Mouse (Mus musculus) ZHBTc4 (cell line): ENCODE results near the gene Mpc1.
"Not testable (repeated sequence)": the region's sequence is repeated elsewhere in the genome, so short reads cannot be mapped to it uniquely, and the experiment has no call there.

Experiments used
- DNase-seq: peaks from one replicate; pipeline ENCODE4 v3.0.0-alpha.2; 2011; ENCODE audit warnings: low read depth, low spot score

Gene Mpc1

DNA sequence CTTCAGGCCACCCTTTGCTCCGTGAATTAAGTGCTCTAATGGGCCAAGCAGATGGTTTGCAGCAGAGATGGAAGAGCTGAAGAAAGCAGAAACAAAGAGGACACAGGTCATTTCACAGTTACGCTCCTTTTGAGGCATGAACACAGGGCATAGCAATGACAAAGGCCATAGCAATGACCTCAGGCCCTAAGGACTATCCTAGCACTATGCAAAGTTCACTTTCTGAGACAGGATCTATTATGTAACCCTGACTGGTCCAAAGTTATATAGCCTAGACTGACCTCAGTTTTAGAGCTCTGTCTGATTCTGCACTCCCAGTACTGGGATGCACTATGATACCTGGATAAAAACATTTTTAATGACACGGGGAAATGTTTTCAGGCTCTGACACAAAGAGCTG lies 4.3 kb upstream of the Mpc1 start:
- no peak for DNase-seq

DNA sequence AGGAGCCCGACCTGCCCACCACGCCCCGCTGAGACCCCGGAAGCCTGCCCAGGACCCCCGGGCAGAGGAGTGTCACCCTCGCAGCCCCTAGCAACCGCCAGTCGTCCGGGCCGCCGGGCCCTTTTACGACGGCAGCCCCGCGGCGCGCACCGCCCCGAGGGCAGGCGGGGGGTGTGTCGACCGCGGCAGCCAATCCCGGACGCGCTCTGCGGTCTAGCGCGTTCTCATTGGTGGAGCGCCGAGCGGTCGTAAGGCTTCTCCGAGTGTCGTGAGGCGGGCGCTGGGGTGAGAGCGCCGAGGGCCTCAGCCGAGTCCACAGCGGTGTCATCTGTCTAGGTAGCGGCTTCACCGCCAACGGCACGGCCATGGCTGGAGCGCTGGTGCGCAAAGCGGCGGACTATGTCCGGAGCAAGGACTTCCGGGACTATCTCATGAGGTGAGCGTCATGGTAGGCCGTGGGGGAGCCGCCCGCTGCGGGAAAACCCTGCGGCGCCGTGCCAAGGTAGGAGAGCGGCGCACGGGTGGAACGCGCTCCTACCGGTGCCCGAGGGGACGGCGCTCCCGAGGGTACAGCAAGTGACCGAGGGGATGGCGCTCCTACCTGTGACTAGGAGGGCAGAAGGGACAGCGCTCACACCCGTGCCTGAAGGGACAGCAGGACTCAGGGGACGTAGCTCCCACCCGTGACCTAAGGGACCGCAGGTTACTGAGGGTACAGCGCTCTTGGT lies 986 bp downstream of the Mpc1 start:
- peak; percentile 99 for DNase-seq

DNA sequence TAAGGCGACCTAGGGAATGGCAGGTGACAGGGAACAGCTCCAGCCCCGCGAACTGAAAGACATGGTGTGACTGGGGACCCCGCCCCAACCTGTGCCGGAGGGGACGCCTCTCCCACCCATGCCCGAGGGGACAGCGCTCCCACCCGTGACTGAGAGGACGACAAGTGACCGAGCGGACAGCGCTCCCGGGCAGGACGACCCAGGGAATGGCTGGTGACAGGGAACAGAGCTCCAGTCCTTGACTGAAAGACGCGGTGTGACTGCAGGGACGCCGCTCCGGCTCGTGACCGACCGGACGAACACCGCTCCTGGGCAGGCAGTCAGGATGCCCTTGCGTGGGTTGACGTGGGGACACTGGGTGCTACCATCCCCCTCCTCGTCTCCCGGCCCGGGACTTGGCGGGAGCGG lies 1.6 kb downstream of the Mpc1 start:
- no peak for DNase-seq

DNA sequence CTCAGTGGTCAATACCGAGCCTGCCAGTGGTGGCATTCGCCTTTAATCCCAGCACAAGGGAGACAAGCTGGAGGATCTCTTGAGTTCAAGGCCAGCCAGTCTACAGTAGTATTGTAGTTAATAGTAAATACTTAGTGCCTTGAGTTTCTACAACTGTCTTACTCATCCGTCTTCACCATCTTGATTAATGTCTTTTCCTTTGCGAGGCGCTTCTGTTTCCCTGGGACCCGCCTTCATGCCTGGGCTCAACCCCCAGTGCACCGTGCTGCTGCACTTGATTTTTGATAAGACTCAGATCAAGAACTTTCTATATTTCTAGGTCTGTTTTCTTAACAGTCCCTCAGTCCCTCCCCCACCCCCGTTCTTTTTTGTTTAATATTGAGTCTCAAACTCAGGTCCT lies 2.4 kb downstream of the Mpc1 start:
- no peak for DNase-seq

DNA sequence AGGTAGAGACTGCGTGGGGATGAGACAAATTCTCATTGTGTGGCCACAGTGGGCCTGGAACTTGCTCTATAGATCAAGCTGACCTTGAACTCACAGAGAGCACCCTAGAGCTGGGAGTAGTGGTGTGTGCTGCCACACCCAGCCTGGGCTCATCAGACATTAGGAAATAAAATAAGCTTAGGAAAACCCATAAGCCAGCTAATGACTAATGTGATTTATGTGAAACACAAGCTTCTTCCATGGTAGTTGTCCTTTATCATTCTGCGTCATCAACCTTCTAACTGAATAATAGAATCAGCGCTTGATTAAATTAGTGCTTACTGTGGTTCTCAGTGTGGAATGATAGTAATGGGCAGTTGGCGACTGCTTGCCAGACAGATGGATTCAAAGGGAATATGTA lies 4.3 kb downstream of the Mpc1 start:
- DNase-seq: no peak

DNA sequence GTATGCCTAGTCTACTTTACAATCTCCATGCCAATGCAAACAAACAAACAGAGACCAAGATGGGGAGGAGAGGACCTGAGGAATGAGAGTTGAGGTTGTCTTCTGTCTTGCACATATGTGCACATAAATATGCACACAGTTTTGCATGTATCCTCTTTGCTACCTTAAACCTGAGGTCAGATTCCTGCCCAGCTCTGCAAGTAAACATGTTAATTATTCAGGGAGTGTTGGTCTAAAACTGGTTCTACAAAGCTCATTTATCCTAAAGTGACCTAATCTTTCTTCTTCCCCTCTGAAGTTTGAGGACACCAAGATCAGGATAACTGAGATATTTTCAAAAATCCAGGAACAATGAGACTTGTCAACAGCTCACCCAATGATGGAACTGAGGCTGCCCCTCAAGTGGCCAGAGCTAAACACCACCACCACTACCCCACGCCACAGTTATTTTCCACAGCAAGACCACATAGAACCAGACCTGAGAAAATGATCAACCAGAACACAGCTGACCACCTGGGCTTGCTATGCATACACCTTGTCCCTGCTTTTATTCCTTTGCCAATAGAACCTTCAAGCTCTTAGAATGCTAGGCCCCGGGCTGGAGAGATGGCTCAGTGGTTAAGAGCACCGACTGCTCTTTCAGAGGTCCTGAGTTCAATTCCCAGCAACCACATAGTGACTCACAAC lies 7.4 kb downstream of the Mpc1 start:
- no peak for DNase-seq

DNA sequence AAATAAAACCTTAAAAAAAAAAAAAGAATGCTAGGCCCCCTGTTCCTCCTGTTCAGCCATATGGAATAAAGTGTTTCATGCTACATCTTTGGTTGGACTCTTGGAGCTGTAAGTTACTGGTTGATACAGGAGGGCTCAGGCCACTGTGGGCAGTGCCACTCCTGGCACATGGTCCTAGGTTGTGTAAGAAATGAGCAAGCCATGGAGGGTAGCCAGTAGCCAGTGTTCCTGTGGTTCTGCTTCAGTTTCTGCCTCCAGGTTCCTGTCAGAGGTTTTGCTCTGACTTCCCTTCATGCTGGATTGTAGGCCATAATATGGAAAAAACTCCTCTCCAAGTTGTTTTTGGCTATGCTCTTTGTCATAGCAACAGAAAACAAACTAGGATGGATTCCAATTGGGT lies 8.0 kb downstream of the Mpc1 start:
- no peak for DNase-seq

DNA sequence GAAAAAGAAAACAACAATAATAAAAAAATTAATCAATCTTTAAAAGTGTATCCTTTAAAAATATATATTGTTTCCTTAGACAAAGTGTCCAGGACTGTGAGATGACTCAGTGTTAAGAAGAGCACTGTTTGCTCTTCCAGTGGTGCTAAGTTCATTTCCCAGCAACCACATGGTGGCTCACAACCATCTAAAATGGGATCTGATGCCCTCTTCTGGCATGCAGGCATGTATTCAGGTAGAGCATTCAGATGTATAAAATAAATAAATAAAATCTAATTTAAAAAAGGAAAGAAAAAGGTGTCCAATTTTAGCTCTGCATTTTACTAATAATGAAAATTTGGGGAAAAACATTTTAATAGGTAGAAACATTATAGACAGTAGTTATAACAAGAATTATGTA lies 13.1 kb downstream of the Mpc1 start:
- no peak for DNase-seq

DNA sequence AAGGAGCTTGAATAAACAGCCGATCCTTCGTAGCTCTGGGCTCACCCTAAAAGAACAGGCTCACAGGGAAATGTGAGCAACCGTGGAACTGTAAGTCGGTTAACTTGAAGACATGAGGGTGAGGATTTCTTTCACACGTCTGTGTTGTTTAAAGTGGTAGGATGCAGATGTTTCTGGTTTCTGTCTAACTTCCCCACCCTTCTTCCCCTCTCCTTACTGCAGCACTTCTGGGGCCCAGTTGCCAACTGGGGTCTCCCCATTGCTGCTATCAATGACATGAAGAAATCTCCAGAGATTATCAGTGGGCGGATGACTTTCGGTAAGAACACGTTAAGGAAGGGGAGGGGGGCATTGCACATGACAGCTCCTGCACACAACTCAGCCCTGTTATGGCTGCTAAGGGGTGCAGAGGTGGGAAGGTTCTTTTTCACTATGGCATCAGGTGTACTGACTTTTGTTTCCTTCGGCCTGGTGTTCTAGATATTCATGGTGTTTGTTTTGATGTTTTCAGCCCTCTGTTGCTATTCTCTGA lies 13.7 kb downstream of the Mpc1 start:
- no peak for DNase-seq

DNA sequence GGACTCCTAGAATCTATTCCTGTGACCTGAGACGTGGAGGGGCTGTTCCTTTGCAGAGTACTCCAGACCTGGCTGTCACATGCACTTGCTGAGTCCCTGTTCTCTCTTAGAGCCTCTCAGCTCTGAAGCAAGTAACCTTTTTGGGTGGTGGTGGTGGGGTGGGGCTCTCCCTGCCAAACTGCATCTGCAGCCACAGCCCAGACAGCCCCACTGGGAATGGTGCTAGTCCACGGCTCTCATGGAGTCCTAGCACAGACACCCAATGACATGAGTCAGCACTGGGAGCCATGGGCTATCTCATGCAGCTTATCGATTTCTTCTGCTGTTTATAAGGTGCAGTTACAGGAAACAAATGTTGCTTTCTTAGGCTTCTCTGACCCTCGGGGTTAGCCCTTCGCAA lies 15.0 kb downstream of the Mpc1 start:
- no peak for DNase-seq

DNA sequence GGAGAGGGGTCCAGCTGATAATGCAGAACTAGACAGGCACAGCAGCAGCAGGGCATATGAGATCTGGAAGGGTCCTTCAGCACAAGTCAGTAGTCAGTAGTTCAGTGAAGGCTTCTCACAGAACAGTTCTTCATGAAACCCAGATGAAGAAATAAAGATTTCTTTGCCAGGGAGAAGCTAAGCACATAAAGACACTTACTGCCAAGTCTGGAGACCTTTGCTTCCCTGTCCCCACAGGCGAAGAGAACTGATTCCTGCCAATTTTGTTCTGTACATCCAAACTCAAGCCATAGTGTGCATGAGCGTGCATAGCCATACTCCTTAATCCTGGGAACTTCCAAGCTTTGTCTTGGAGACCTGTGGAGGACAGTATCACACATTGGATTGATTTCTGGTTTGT lies 15.6 kb downstream of the Mpc1 start:
- no peak for DNase-seq

DNA sequence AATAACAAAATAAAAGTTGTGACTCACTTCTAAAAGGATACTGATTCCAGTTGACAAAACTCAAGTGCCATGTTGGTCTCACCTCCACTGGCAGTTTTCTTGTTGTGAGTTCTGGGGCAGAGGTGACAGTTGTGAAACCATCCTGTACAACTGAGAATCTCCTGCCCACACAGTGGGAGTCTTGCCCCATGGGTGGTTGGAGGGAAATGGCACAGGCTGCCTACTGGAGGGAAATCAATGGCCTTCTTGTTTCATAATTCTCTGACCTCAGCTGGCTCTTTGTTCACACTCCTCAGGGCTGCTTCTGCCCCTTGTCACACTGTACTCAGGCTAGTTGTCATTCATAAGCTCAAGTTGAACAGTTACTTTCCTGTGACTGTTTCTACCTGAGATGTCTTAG lies 16.8 kb downstream of the Mpc1 start:
- DNase-seq: no peak

DNA sequence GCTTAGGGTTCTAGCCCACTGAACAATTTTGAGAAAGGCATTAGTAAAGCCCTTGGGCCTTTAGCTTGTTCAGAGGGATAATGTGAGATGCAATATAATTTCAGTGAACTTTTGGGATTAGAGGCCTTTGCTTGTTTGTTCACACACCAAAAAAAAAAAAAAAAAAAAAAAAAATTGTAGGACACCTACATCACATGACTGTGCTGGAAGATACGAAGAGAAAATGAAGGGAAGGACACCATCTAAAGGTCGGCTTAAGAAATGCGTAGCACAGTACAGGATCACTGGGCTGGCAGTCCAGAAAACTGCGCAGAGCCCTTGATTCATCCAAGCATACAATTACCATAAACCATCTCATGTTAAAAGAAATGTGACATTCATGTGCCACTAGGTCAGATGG lies 18.8 kb downstream of the Mpc1 start:
- peak; percentile 16 for DNase-seq

DNA sequence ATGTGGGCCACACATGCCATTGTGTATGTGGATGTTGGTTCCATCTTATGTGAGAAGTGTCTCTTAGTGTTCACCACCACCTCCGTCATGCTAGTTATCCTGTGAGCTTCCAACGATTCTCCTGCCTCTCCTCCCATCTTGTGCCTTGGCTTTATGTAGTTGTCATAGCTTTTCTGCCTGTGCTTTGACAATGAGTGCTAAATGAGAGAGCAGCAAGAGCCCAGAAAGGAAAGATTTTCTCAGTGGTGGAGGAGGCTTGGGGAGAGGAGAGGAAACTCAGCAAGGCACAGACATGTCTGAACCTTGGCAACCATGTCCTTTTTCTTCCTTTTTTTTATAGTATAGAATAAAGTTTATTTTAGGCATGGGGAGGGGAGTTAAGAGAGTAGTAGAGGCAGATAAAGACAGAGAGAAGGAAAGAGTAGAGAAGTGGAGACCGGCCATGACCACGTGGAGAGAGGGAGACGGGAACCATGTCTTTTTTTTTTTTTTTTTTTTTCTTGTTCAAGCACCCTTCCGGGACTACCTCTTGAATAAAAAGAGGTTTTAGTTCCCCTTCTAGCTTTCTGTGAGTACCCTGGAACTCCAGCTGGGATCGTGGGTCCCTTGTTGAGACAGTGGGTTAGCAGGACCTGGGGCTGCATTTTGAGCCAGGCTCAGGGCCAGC lies 20.2 kb downstream of the Mpc1 start:
- no peak for DNase-seq

DNA sequence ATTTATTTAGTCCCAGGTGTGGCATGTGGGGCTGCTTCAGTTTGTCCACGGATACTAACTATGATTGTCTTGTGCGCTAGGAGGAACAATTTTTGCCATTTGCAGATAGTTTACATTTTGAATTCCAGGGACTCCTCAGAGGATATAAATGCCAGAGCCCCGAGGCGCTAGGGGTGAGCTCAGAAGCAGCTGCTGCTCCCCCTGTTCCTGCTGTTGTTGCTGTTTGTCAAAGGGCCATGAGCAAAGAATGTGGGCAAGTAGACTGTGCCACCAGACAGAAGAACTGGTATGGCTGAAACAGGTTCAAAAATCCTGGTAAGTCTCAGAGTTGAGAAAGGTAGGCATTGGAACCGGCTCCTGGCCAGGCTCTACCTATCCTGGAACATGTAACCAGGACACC lies 21.0 kb downstream of the Mpc1 start:
- no peak for DNase-seq

DNA sequence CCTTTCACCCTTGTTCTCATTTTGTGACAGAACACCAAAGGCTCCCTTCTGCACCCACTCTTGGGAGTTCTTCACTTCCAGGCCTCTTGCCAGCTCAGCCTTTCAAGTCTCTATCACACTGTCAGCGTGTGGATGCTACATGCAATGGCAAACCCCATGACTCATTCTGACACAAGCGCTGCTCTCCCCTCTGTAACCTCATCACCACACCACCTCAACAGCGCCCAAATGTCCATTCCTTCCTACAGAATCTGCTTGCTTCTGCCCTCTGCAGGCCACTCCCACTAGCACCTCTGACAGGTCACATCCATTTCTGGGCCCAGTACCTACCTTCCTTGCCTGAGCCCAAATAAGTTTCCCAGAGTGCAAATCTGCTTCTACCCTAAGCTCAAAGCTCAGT lies 23.1 kb downstream of the Mpc1 start:
- peak; percentile 50 for DNase-seq

DNA sequence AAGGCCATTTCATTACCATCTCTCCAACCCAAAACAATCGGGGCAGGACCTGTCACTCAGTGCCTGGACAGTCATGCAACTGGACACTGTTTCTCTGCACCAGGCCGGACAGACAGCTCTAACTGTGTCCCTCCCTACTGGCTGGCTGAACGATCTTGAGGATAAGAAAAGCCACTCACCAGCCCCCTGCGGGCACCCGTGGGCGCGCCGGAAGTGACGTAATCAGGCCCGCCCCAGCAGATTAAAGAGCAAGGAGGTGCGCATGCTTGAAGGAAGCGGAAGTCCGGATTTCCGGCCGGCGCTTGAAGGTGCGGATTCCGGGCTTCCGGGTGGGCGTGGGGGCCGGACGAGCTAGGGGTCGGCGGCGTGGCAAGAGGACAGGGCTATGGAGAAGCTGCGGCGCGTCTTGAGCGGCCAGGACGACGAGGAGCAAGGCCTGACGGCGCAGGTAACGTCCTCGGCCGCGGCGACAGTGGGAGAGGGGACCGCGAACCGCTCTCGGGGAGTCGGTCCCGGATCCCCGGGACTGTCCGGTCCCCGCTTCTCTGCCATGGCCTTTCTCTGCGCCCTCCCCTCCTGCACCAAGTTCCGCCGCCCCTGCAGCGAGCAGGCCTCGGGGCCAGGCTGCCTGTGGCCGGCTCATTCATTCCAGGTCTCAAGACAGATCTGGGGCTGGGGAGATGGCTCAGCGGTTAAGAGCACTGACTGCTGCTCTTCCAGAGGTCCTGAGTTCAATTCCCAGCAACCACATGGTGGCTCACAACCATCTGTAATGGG lies 28.3 kb downstream of the Mpc1 start, which contains the start of gene Sft2d1:
Gene Sft2d1, plus strand, starts transcription at position 265 of the 777 bp plus-strand sequence.
- peak; percentile 97 for DNase-seq

DNA sequence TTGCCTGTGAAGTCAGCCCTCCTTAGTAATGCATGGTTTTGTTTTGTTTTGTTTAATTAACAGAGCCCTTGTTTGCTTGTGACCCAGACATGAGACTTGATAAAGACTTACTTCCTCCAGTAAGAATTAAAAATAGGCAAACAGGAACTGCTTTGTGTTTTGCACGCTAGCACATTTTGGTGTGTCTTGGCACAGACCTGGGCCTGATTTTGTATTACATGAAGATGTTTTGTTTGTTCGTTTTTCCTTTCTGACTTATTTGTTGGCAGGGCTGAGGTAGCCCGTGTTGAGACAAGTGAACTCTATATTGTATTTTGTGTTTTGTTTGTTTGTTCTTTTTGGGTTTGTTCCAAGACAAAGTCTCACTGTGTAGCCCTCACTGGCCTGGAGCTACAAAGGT lies 29.0 kb downstream of the Mpc1 start:
- no peak for DNase-seq

DNA sequence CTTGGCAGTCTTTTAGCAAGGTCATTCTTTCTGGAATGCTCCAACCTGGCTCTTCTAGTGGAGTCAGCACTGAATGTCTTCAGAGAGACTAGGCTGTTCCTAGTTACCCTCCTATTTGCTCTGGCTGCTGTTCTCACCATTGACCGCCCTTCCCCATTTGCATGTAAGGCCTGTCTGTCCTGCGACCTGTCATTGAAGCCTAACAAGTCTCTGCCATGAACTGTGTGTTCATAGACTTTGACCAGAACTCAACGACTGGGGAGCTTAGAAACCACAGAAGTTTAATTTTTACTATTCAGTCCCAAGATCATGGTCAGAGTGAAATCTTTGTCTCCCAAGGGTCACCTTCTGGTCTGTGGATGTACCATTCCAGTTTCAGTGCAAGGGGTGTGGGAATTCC lies 31.3 kb downstream of the Mpc1 start:
- no peak for DNase-seq

DNA sequence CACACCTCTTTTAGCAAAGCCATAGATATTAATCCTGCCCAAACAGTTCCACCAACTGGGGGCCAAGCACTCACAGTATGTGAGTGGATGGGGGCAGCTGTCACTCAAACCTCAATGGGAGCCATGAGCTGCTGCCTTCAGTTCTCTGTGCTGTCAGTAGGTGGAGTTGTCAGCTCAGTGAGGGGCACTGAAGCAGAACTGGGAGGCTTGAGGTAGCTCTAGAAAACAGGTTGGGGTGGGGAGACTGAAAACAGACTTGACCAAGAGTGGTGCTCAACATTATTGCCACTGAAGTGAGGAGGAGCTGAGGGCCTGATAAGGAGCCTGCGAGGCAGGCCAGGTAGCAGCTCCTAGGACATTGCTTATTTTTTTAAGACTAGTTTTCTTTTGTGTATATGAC lies 33.5 kb downstream of the Mpc1 start:
- DNase-seq: peak; percentile 49

DNA sequence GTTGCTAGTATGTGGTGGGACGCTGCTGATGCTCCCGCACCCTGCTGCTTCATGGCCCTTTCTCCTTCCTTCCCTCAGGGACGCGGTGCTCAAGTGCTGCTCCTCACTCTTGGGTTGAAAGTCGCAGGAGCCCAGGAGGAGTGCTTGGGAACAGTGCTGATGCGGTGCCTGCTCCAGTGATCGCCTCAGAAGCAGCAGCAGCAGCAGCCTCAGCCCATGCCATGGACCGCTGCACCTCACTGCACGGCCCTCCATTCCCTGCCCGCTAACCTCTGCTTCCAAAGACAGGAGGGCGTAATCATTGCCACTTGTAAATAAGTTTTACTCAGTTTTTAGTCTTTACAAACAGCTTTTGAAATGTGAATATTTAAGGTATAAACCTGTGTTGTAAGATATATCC lies 44.2 kb downstream of the Mpc1 start:
- not testable (repeated sequence) for DNase-seq
